Mouse (Mus musculus): Measurements from ENCODE around the gene Ppil4. TPM values are rescaled to one million over a fixed set of nuclear protein-coding genes. Genes with fewer than 3 reads are reported as not detected.

The Ppil4 gene
- total RNA-seq, 2 experiments from 2014 or later = 36.3 to 38.3 TPM

DNA sequence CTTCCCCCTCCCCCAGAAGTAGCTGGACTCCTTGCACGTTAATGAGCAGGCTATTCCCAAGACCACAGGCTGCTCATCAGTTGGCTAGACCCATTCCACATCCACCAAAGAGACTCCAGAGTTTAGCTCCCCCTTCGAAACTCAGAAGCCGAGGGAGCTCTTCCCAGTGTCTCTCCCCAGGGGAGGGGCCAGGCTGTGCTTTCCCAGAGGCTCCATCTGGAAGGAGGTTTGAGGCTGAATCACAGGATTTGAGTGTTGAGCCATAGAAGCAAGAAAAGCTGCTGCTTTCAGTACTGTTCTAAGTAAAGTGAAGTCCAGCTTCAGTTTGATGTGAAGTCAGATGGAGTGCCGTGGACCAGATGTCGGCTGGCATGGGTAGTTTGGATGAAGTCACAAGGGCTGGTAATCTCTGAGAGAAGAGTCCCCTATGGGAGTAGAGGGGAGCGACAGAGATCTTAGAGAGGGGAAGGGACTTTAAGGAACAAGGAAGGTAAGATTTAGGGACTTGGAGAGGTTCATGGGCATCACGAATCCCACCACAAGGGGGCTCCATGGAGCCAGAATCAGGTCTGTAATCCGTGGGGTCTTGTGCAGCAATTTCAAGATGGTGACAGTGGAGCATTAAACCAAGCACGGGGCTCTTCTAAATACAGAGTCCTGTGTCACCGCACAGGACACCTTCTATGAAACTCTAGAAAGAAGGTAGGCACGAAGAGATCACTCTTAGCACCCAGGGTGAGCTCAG lies 78.1 kb downstream of the Ppil4 start:
- peak; percentile 75 for TF ChIP-seq CTCF (conservative IDR thresholded peaks at IDR 0.05)
- Histone ChIP-seq H3K4me3 (no peak overlapping the region), H3K27ac (no peak overlapping the region)
- DNase-seq (ENCODE audit: low spot score in 2 of 2) = peak; percentile 66 to 77

GRCm38 (mm10) chr10:7871381-7872020 lies 78.8 kb downstream of the Ppil4 start:
- no peak for TF ChIP-seq CTCF (conservative IDR thresholded peaks at IDR 0.05)

More at GRCm38 (mm10) chr10:7871381-7872020, 78.8 kb downstream of the Ppil4 start:
- DNase-seq (ENCODE audit: low spot score in 2 of 2) = no peak
- no peak overlapping the region for H3K4me3 ChIP-seq
- no peak overlapping the region for H3K27ac ChIP-seq

Small RNAs within 50 kb of the gene (microRNA-seq; reads per million reads assigned to microRNA genes)
- 0.18 to 0.32 reads per million in 2 experiments for gene Mir5104

Other genes starting within 250 kb of the Ppil4 start
- gene Lrp11, start 203.1 kb upstream of the Ppil4 start, total RNA-seq (2021) = 100 to 1,000 TPM; 197 to 200 TPM
- 1 to 10 TPM; 5.8 to 8.2 TPM for gene Nup43, start 125.4 kb upstream of the Ppil4 start, total RNA-seq (2021)
- 100 to 1,000 TPM; 151 to 162 TPM for gene Pcmt1, start 111.8 kb upstream of the Ppil4 start, total RNA-seq (2021)
- 10 to 100 TPM; 32.6 to 35.8 TPM for gene Lats1, start 111.7 kb upstream of the Ppil4 start, total RNA-seq (2021)
- 10 to 100 TPM; 16.6 to 18.3 TPM for gene Katna1, start 66.9 kb upstream of the Ppil4 start, total RNA-seq (2021)
- 10 to 100 TPM; 21.4 to 22.1 TPM for gene Ginm1, start 67 bp upstream of the Ppil4 start, total RNA-seq (2021)
- gene Zc3h12d, start 39.6 kb downstream of the Ppil4 start, total RNA-seq (2021) = under 1 TPM in 1 of 2 experiments, not detected in 1; 0.10 TPM
- gene Tab2, start 163.3 kb downstream of the Ppil4 start, total RNA-seq (2021) = 10 to 100 TPM; 57.3 to 58.0 TPM

All from layer of hippocampus, adult 2 months (tissue).